Mouse (Mus musculus): ENCODE measurements around the gene Lsm12. TPM values are rescaled to one million over a fixed set of nuclear protein-coding genes. Genes with fewer than 3 reads are reported as not detected.

Gene Lsm12
- polyA plus RNA-seq, 1 experiment from 2014 or later = 139 TPM

DNA sequence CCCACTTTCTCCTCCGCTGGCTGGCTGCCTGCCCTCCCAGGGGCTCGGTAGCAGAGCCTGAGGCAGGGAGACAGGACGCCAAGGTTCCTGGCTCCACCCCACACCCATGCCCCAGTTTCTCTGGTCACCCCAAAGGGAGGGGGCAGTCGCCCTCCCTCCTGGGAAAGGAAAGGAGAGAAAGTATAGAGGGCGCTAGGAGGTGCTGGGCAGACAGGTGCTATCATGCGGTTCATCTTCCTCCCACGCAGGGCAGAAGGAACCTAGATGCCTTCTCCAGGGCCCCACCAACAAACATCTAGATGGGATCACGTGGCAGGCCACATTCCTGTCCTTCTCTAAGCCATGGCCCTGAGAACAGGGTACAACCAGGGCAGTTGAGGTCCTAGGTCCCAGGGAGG lies 36.9 kb upstream of the Lsm12 start:
- no peak overlapping the region for H3K27ac ChIP-seq
- 83% methylated on average over 8 of the region's 8 CpGs for WGBS
- H3K9ac ChIP-seq = no peak overlapping the region
- no peak overlapping the region for H3K4me2 ChIP-seq
- H3K9me3 ChIP-seq = no peaks in the 10 kb centered on the region
- no peak overlapping the region for H3K4me3 ChIP-seq (replicated peaks)
- H3K4me1 ChIP-seq = peaks cover 63% of the 10 kb centered on the region
- H3K27me3 ChIP-seq = peaks cover 20% of the 10 kb centered on the region; the same call in 1 of the 2 replicates
- peaks cover 22% of the 10 kb centered on the region for H3K36me3 ChIP-seq (replicated peaks)
- ATAC-seq (ENCODE audit: low FRiP score) = no peak

DNA sequence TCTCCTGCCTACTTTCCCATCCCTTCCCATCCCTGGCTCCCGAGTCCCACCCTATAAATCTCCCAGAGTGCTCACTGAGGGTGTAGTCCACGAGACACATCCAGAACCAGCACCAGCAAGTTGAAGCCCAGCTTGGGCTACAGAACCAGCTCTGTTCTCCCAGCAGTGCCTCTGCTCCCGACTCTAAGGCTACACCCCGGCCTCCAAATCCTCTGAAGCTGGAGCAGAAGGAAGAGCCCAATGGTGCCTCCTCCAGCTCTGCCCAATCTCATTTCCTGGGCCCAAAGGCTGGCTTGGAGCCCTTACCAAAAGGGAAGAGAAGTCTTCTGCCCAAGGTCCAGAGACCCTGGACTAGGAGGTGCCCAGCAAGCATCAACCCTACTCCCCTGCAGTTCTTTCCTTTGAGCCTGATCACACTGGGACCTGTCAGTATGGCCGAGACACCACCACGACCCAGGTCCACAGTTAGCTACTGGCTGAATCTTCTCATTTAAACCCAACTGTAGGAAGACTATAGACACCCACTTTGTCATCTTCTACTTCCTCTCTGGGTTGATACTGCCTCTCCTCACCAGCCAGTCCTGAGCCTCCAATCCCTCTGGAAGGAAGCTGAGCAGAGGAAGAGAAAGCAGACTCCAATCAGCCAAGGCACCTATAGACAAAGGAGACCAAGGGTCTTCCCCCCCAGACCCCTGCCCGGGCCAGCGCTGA lies 36.3 kb upstream of the Lsm12 start:
- Histone ChIP-seq H3K9ac (no peak overlapping the region), H3K27ac (no peak overlapping the region), H3K9me3 (no peaks in the 10 kb centered on the region), H3K27me3 (peaks cover 17% of the 10 kb centered on the region; the same call in 1 of the 2 replicates), H3K4me2 (no peak overlapping the region), H3K4me3 (replicated peaks) (no peak overlapping the region), H3K4me1 (peaks cover 62% of the 10 kb centered on the region), H3K36me3 (replicated peaks) (peaks cover 22% of the 10 kb centered on the region)
- ATAC-seq (ENCODE audit: low FRiP score) = no peak
- 88% methylated on average over 8 of the region's 8 CpGs for WGBS

DNA sequence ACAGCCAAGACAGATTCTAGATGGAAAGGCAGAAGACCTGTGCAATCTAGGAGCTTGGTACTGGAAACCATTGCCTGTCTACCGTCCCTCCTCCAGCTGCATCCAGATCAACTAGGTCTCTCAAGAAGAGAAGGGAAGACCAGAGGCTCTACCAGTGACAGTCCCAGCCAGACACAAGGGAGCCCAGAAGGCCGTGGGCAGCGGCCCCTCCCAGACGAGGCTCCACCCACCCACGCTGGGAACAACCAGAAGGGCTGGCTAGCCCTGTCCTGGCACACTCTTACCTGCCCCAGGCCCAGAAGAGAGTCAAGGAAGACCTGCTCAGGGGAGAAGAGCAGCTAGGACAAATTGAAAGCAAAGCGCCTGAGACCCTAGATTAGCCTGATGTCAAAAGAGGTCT lies 35.4 kb upstream of the Lsm12 start:
- Histone ChIP-seq H3K27me3 (peaks cover 8% of the 10 kb centered on the region; the same call in 1 of the 2 replicates), H3K9ac (no peak overlapping the region), H3K4me1 (peaks cover 63% of the 10 kb centered on the region), H3K4me3 (replicated peaks) (no peak overlapping the region), H3K9me3 (no peaks in the 10 kb centered on the region), H3K27ac (no peak overlapping the region), H3K4me2 (no peak overlapping the region), H3K36me3 (replicated peaks) (peaks cover 22% of the 10 kb centered on the region)
- 74% methylated on average over 6 of the region's 6 CpGs for WGBS
- ATAC-seq (ENCODE audit: low FRiP score) = no peak

DNA sequence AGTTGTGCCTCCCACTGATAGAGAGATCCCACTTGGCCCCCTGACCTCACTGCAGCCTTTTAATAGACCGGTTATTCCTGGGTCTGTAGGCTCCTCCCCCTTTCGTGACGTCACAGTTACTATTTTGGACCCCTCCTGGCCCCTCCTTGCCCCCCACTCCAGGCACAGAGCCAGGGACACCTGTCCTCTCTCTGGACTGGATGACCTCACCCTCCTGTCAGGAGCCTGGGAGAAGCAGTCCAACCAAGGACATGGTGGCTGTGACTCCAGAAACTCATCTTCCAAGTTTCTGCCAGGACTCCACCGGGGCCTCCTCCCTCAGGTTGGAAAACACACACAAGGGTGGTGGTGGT lies 34.9 kb upstream of the Lsm12 start:
- 88% methylated on average over 4 of the region's 4 CpGs for WGBS
- peaks cover 22% of the 10 kb centered on the region for H3K36me3 ChIP-seq (replicated peaks)
- H3K9me3 ChIP-seq = no peaks in the 10 kb centered on the region
- H3K27ac ChIP-seq = no peak overlapping the region
- H3K4me3 ChIP-seq (replicated peaks) = no peak overlapping the region
- peaks cover 5% of the 10 kb centered on the region; the same call in 1 of the 2 replicates for H3K27me3 ChIP-seq
- peaks cover 62% of the 10 kb centered on the region for H3K4me1 ChIP-seq
- ATAC-seq (ENCODE audit: low FRiP score) = no peak
- no peak overlapping the region for H3K9ac ChIP-seq
- H3K4me2 ChIP-seq = no peak overlapping the region

DNA sequence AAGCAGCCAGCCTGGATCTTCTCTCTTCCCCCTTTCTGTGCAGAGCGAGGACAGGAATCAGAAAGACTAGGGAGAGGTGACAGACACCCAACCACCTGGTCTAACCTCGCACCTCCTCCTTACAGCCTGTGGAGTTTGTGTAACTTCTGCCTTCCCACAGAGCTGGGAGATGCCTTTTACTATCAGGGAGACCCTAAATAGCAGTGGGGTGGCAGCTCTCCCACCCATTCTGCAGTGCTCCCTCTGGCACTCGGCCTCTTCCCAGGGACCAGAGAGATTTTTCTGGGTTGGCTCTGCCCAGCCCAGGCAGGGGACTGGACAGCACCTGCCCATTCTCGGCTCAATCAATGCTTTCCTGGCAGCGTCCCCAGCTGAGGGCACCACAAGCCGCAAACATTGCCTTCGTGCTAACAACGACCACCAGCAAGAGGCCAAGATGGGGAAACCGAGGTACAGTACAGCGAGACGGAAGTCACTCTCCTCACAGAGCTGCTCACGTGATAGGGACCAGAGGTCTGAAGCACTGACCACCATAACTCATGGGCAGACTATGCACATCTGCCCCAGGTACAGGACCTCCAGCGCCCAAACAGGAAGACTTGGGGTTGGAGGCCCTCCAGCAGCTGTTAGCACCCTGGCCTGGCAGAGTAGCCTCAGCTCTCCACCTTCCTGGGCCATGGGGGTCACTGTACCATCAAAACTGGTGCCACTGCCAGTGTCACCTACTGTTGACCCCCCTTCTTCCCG lies 34.3 kb upstream of the Lsm12 start:
- peak overlapping the region; percentile 40 for H3K4me2 ChIP-seq
- peaks cover 22% of the 10 kb centered on the region for H3K36me3 ChIP-seq (replicated peaks)
- no peaks in the 10 kb centered on the region for H3K27me3 ChIP-seq
- peak; percentile 4; the same call in 1 of the 2 replicates for ATAC-seq (ENCODE audit: low FRiP score)
- peak overlapping the region; percentile 64 for H3K27ac ChIP-seq
- WGBS = 73% methylated on average over 14 of the region's 14 CpGs
- H3K9ac ChIP-seq = 0 out of 2 replicates have a peak overlapping the region, but pooled peaks have one; percentile 33
- H3K9me3 ChIP-seq = no peaks in the 10 kb centered on the region
- H3K4me3 ChIP-seq (replicated peaks) = peak overlapping the region; percentile 16; the same call in 1 of the 2 replicates
- H3K4me1 ChIP-seq = peaks cover 62% of the 10 kb centered on the region

DNA sequence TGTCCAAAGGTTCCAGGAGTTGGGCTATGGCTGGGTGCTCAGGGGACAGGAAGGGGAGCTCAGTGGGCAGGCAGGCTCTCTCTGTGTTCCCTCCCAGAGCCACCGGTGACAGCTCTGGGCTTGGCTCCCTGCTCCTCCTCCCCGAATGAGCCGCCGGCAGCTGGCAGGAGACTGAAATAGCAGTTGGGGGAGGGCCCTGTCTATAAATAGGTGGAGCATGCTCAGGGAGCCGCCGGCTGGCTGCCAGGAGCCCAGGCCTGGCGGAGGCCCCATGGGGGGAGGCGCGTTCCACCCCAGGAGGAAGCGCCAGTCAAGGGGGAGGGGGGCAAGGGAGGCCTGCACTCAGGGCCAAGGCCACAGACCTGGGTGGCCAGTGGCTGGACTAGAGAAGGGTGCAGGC lies 33.7 kb upstream of the Lsm12 start:
- peak; percentile 88 for ATAC-seq (ENCODE audit: low FRiP score)
- H3K4me3 ChIP-seq (replicated peaks) = peak overlapping the region; percentile 16
- 1% methylated on average over 10 of the region's 10 CpGs for WGBS
- H3K4me1 ChIP-seq = peaks cover 59% of the 10 kb centered on the region
- peak overlapping the region; percentile 33 for H3K9ac ChIP-seq
- H3K9me3 ChIP-seq = no peaks in the 10 kb centered on the region
- H3K27ac ChIP-seq = peak overlapping the region; percentile 64
- H3K36me3 ChIP-seq (replicated peaks) = peaks cover 22% of the 10 kb centered on the region
- H3K4me2 ChIP-seq = peak overlapping the region; percentile 40
- H3K27me3 ChIP-seq = no peaks in the 10 kb centered on the region

DNA sequence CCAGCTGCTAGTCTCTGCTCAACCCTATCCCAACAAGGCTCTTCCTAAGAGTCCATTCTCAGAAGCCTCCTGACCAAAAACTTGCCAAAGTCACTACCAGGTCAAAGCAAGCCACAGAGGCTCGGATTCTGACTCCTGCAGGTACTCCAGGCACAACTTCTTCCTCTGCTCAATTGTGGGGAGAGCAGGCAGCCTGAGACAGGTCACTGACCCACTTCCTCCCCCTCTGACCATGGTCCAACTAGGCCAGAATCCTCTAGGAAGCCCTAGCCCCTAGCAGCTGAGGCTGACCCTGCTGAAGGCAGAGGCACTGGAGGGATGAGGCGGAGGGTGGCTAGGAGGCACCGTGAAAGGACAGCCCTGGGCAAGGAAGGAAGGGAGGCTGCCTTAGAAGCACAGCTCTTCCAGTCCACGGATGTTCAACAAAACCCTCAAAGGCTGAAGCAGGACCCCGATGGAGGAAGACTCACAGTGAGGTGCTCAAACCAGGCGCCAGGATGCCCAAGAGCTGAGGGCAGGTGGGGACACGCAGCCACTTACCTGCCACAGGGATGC lies 32.9 kb upstream of the Lsm12 start:
- H3K4me2 ChIP-seq = peak overlapping the region; percentile 40
- H3K27ac ChIP-seq = peak overlapping the region; percentile 64
- H3K4me3 ChIP-seq (replicated peaks) = peak overlapping the region; percentile 16; the same call in 1 of the 2 replicates
- peaks cover 22% of the 10 kb centered on the region for H3K36me3 ChIP-seq (replicated peaks)
- peaks cover 57% of the 10 kb centered on the region for H3K4me1 ChIP-seq
- 78% methylated on average over 7 of the region's 7 CpGs for WGBS
- peak overlapping the region; percentile 33 for H3K9ac ChIP-seq
- ATAC-seq (ENCODE audit: low FRiP score) = no peak
- H3K9me3 ChIP-seq = no peaks in the 10 kb centered on the region
- no peaks in the 10 kb centered on the region for H3K27me3 ChIP-seq

DNA sequence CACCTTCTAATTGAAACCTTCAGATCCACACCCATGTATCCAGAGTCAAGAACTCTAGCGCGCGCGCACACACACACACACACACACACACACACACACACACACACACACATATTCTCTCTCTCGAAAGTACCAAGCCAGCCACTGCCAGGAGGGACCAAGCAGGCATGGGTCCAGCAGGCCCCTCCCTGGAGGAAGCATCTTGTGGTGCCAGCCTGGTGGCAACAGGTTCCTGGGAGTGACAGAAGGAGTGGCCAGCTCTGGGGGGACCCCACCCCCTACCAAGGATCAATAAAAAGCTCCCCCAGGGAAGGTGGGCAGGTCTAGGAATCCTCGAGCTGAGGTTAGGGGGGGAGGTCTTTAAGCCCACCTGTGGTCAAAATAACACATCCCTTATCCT lies 32.3 kb upstream of the Lsm12 start:
- 86% methylated on average over 6 of the region's 6 CpGs for WGBS
- Histone ChIP-seq H3K27me3 (no peaks in the 10 kb centered on the region), H3K9ac (0 out of 2 replicates have a peak overlapping the region, but pooled peaks have one; percentile 13), H3K36me3 (replicated peaks) (peaks cover 21% of the 10 kb centered on the region), H3K4me2 (no peak overlapping the region), H3K27ac (no peak overlapping the region), H3K4me1 (peaks cover 57% of the 10 kb centered on the region), H3K9me3 (no peaks in the 10 kb centered on the region), H3K4me3 (replicated peaks) (no peak overlapping the region)
- no peak for ATAC-seq (ENCODE audit: low FRiP score)

DNA sequence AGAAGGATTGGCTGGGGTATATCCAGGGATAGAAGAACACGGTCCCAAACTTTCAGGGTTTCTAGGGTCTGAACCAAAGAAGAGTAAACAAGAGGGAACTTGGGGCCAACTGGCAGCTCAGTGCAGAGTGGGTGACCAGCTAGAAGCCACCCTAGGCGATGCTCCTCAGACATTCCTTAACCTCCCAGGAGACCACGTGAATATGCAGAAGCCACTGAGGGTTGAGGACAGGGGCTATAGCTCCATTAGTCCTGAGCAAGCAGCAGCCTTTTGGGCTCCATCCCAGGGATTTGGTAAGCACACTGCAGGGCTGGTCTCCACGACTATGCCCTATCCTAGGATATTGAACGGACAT lies 31.8 kb upstream of the Lsm12 start:
- Histone ChIP-seq H3K27ac (no peak overlapping the region), H3K4me3 (replicated peaks) (no peak overlapping the region), H3K36me3 (replicated peaks) (peaks cover 16% of the 10 kb centered on the region), H3K4me1 (peaks cover 60% of the 10 kb centered on the region), H3K9ac (no peak overlapping the region), H3K4me2 (no peak overlapping the region), H3K9me3 (no peaks in the 10 kb centered on the region), H3K27me3 (no peaks in the 10 kb centered on the region)
- no peak for ATAC-seq (ENCODE audit: low FRiP score)
- 57% methylated on average over 5 of the region's 5 CpGs for WGBS

DNA sequence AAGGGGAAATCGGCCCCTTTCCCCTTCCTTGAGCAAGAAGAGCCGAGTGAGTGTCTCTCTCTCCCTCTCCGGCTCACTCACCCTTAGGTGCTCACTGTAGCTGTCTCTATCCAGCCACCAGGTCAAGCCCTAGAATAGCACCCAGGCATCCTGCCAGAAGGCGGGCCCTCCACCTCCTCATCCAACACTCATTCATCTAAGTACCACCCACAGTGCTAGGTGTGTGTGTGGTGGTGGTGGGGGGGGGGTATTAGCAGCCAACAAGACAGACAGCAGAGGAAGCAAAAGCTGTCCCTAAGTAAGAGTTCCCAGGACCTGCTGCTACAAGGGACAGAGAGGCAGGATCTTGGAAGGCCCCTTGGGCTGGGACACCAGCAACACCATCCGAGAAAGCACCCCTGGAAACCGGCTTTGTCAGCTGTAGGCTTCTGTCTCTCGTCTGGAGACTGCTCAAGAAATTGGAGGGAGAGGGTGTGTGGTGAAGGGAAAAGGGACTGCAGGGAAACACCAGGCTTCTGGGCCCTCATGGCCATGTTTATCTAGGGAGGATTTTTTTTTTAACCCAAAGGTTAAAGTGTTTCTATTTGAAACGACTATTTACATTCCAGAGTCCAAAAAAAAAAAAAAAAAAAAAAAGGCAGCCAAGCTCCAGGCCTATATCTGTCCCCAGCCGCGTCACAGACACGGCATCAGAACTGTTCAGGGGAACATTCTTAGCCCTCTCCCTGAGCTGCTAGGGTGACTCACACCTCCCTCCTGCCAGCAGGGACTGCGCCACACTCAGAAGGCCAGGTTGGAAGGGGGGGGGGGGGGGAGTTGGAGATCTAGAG lies 31.2 kb upstream of the Lsm12 start:
- peaks cover 66% of the 10 kb centered on the region for H3K4me1 ChIP-seq
- ATAC-seq (ENCODE audit: low FRiP score) = no peak
- no peaks in the 10 kb centered on the region for H3K9me3 ChIP-seq
- 61% methylated on average over 12 of the region's 12 CpGs for WGBS
- no peak overlapping the region for H3K4me3 ChIP-seq (replicated peaks)
- peaks cover 16% of the 10 kb centered on the region for H3K36me3 ChIP-seq (replicated peaks)
- no peak overlapping the region for H3K27ac ChIP-seq
- H3K27me3 ChIP-seq = no peaks in the 10 kb centered on the region
- H3K4me2 ChIP-seq = no peak overlapping the region
- H3K9ac ChIP-seq = peak overlapping the region; percentile 25; the same call in 1 of the 2 replicates

DNA sequence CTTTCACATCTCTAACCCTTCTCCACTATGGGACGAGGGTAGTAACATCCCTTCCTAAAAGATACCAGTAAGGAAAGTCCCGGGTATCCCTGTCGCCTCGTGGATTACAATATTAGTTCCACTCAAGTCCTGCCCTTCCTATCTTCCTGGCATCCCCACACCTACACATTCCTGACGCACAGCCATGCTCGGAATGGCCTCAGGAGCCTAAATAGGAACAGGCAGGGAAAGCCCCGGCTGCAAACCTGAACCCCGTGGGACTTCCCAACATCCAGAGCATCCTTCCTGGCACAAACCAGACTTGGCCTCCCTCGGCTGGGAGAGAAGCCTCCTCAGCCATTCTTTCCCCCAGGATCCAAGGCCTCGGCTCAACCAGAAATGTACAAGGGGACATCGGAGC lies 30.4 kb upstream of the Lsm12 start:
- no peak overlapping the region for H3K4me2 ChIP-seq
- no peak overlapping the region for H3K4me3 ChIP-seq (replicated peaks)
- H3K27me3 ChIP-seq = no peaks in the 10 kb centered on the region
- peaks cover 67% of the 10 kb centered on the region for H3K4me1 ChIP-seq
- peaks cover 12% of the 10 kb centered on the region for H3K36me3 ChIP-seq (replicated peaks)
- no peak overlapping the region for H3K27ac ChIP-seq
- no peak for ATAC-seq (ENCODE audit: low FRiP score)
- H3K9me3 ChIP-seq = no peaks in the 10 kb centered on the region
- H3K9ac ChIP-seq = no peak overlapping the region
- 84% methylated on average over 11 of the region's 11 CpGs for WGBS

All from forebrain, embryonic 12.5 days (tissue).